Mouse (Mus musculus) cerebellum, postnatal 14 days (tissue): ENCODE results near the gene Spata2.
A peak's percentile ranks its signal among the peaks of the same experiment; 100 is the strongest.

ENCODE experiments used
- DNase-seq, 2 experiments: peaks; one replicate each; pipeline ENCODE4 v3.0.0; 2021; ENCODE audit warnings: mixed read lengths in 2 of 2

Gene Spata2

GRCm38 (mm10) chr2:167445911-167446780 is 46.5 kb downstream of the Spata2 start:
- DNase-seq = peak; percentile 57

DNA sequence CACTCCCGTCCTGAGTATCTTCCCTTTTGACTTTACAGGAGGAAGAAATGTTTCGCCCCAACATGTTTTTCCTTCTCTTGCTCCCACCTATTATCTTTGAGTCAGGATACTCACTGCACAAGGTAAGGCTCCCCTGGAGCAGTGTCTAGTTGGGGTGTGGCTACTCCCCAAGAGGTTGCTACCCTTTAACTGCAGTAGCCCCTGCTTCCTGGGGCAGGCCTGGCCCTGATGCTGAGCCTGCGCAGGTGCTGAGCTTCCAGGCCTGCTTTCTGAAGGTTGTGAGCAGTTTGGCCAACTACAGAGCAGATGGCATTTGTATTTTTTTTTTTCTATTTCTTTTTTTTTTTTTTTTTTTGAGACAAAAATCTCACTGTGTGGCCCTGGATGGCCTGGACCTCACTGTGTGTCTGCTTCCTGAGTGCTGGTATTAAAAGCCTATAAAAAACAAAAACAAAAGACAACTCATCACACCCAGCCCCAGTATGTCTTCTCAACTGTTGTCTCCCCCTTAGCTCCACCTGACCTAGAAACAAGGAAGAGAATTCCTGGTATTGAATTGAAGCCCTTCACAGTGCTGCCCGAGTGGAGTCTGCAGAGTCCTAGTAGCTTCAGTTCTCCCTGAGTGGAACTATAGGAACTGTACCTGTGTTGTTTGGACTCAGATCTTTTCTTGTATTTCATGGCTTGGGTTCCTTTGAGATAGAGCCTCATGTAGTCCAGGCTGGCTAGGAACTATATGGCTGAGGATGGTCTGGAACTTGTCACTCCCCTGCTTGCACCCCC is 49.1 kb downstream of the Spata2 start:
- peak in 1 of 2 experiments; percentile 56 for DNase-seq

- peak; percentile 56 to 64 for DNase-seq
Measured at GRCm38 (mm10) chr2:167439422-167439821, 53.3 kb downstream of the Spata2 start.

GRCm38 (mm10) chr2:167436371-167436770 is 56.3 kb downstream of the Spata2 start:
- DNase-seq = no peak

DNA sequence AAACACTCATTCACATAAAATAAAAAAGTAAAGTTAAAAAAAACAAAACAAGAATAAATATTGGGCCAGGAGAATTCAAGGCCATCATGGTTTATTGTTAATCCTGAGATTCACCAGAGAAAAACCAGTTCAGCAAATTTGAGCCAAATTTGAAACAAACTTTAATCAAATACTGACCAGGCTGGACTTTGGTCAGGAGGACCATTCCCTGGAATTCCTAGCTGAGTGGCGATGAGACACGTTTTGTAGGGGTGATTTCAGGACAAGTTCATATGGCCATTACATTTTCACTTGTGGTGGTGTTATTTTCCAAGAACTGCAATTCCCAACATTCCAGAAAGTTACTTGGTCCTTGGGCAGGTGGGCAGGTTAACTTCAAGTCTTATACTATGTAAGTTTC is 57.1 kb downstream of the Spata2 start:
- no peak for DNase-seq

DNA sequence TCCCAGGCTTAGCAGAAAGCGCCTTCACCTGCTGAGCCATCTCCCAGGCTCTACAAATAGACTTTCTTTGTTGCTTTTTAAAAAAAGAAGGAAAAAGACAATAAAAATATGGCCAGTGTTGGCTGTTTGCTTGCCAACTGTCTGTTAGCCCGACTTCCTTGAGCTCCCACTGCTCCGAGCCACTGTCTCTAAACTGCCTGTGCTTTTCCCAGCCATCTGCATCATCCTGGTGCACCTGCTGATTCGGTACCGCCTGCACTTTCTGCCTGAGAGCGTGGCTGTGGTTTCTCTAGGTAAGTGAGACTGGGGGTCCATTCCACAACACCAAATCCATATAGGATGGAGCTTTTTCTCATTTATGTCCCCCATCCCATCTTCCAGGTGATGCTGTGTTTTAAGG is 58.1 kb downstream of the Spata2 start:
- DNase-seq = no peak

DNA sequence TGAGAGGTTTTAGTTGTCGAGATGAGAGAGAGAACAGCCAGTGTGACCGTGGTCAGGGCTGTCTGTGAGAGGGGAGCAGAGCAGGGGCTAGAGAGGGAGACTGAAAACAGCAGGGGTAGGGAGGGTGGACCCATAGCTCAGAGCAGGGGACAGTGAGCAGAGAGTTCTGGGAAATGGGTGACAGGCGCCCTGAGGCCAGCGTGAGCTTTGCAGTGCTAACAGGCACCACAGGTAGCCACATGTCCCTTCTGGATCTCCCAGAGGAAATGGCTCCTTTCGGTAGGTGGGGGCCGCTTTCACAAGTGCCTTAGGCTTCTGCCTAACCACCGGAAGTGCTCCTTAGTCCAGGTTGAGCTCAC is 61.3 kb downstream of the Spata2 start:
- no peak for DNase-seq
